17 mouse cellular contexts compared by ENCODE assay signal in the genomic region with DNA sequence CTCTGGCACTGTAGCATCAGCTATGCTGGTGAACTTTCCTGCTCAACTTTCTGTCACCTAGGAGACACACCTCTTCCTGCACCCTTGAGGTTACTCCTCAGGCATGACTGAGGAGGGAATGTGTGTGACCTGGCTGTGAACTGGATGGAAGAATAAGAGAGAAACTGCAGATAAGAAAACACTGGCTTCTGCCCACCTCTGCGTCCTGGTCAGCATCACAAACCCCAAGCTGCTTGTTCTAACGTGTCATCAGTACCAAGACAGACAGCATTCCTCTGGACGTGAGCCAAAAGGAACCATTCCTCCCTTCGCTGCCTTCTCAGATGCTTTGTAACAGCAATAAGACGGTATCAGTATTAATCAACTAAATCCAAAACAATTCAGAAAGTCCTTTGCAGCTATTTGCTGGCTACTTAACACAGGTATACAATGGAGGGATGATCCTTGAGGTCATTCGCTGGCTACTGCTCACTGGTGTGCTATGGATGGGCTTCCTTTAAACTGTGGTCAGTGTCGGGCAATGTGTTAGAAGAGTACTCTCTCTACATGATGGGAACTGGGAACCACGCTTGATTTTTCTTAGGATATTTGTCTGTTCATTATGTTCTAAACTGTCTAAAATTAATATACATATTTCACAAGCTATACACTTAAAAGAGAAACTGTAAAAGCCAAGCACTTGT.
A peak's percentile ranks its signal among the peaks of the same experiment; 100 is the strongest.
DNase-seq lines count a peak whose midpoint lies in the region; ATAC-seq and TF ChIP-seq lines count a peak whose summit lies in the region.
"Had no signal": no experiment of that assay in that cellular context is flagged by ENCODE, and none has a peak within 500 bp of the region (broad histone marks: within the 10 kb centered on the region; RNA-seq: fewer than 3 reads in every experiment).

No protein-coding gene starts in this region.

- H3K9ac ChIP-seq in intestine, embryonic 15.5 days: no peak overlapping the region
- H3K9ac ChIP-seq in intestine, postnatal 0 days (ENCODE audit: low read depth, low read length): no peak overlapping the region
- H3K9ac ChIP-seq: limb, embryonic 15.5 days had no signal

- H3K4me2 ChIP-seq in intestine, embryonic 15.5 days (replicated peaks): no peak overlapping the region
- no peak overlapping the region for H3K4me2 ChIP-seq in intestine, postnatal 0 days (replicated peaks; ENCODE audit: low read depth)
- H3K4me2 ChIP-seq: limb, embryonic 15.5 days had no signal

- H3K27me3 ChIP-seq in intestine, embryonic 15.5 days (replicated peaks): no peaks in the 10 kb centered on the region
- H3K27me3 ChIP-seq in intestine, postnatal 0 days (replicated peaks; ENCODE audit: control insufficient read depth, insufficient read depth, low read length): no peaks in the 10 kb centered on the region
- H3K27me3 ChIP-seq: limb, embryonic 15.5 days had no signal

- no peak overlapping the region for H3K27ac ChIP-seq in intestine, embryonic 15.5 days
- no peak overlapping the region for H3K27ac ChIP-seq in intestine, postnatal 0 days (ENCODE audit: low read depth, low read length)
- H3K27ac ChIP-seq: left cerebral cortex, adult 2 months; limb, embryonic 15.5 days had no signal

- H3K36me3 ChIP-seq in intestine, embryonic 15.5 days: no peaks in the 10 kb centered on the region
- no peaks in the 10 kb centered on the region for H3K36me3 ChIP-seq in intestine, postnatal 0 days (ENCODE audit: control insufficient read depth, insufficient read depth)
- H3K36me3 ChIP-seq: limb, embryonic 15.5 days had no signal

- peak; percentile 3 to 4 for DNase-seq in cerebellum, postnatal 10 days
- DNase-seq in cerebellum, postnatal 36 days: no peak
- peak; percentile 35 to 51 for DNase-seq in urinary bladder, adult 18-20 months (ENCODE audit: low spot score in 2 of 2)
- DNase-seq in urinary bladder, adult 2 months (ENCODE audit: low spot score): no peak
- DNase-seq in urinary bladder, postnatal 25 days (ENCODE audit: low spot score): peak; percentile 61
- DNase-seq in layer of hippocampus, adult 8-10 months (ENCODE audit: low spot score in 2 of 2): no peak
- DNase-seq: adrenal gland, adult 8-10 months; cerebellum, adult 2 months; lung, adult 18-20 months; right cerebral cortex, postnatal 25 days; thymus, adult 2 months had no signal

- no peak overlapping the region for H3K4me3 ChIP-seq in intestine, embryonic 15.5 days (replicated peaks)
- H3K4me3 ChIP-seq in intestine, postnatal 0 days (ENCODE audit: low read depth, low read length): no peak overlapping the region
- H3K4me3 ChIP-seq: left cerebral cortex, adult 2 months; limb, embryonic 15.5 days; myocyte had no signal

- no peaks in the 10 kb centered on the region for H3K4me1 ChIP-seq in intestine, embryonic 15.5 days (replicated peaks)
- no peaks in the 10 kb centered on the region for H3K4me1 ChIP-seq in intestine, postnatal 0 days (replicated peaks; ENCODE audit: control insufficient read depth, insufficient read depth, low read length)
- H3K4me1 ChIP-seq: limb, embryonic 15.5 days had no signal

- 41% methylated on average over 8 of the region's 8 CpGs for WGBS in intestine, embryonic 15.5 days
- WGBS in intestine, postnatal 0 days: 44% methylated on average over 8 of the region's 8 CpGs

- no peaks in the 10 kb centered on the region for H3K9me3 ChIP-seq in intestine, embryonic 15.5 days
- no peaks in the 10 kb centered on the region for H3K9me3 ChIP-seq in intestine, postnatal 0 days (ENCODE audit: control insufficient read depth)
- H3K9me3 ChIP-seq: limb, embryonic 15.5 days had no signal

- no peak for TF ChIP-seq CTCF in intestine, postnatal 0 days (IDR thresholded peaks at IDR 0.05; ENCODE audit: low read depth)

- 0 out of 2 replicates have a peak, but pooled peaks have one; percentile 23 for ATAC-seq in intestine, embryonic 15.5 days
- ATAC-seq in intestine, postnatal 0 days: no peak
- ATAC-seq: hindbrain, embryonic 16.5 days had no signal

Comparison
In these comparisons a context has a peak if more than half of its experiments do, and no peak if none do; other contexts are left out.
1. DNase-seq: peak in cerebellum, postnatal 10 days (2 of 2), urinary bladder, adult 18-20 months (2 of 2) and urinary bladder, postnatal 25 days (single experiment); none in cerebellum, postnatal 36 days (0 of 2), urinary bladder, adult 2 months (single experiment) and layer of hippocampus, adult 8-10 months (0 of 2).